Mouse (Mus musculus) lung, adult 2 months (tissue): ENCODE measurements around the gene Ggta1.

Source experiments
- CTCF ChIP-seq: fragments of 200-500 bp; IDR thresholded peaks from 2 replicates; pipeline ENCODE4 v1.5.1; 2011; ENCODE audit warnings: mild to moderate bottlenecking, low read length, control low read depth; ENCODE audit not compliant: insufficient read depth
- POLR2A ChIP-seq: fragments of 200-500 bp; IDR thresholded peaks from 2 replicates; pipeline ENCODE4 v1.6.1; 2011; ENCODE audit warnings: low read depth, mild to moderate bottlenecking, control low read depth, low read length, borderline replicate concordance; ENCODE audit errors: extremely low read depth

DNA sequence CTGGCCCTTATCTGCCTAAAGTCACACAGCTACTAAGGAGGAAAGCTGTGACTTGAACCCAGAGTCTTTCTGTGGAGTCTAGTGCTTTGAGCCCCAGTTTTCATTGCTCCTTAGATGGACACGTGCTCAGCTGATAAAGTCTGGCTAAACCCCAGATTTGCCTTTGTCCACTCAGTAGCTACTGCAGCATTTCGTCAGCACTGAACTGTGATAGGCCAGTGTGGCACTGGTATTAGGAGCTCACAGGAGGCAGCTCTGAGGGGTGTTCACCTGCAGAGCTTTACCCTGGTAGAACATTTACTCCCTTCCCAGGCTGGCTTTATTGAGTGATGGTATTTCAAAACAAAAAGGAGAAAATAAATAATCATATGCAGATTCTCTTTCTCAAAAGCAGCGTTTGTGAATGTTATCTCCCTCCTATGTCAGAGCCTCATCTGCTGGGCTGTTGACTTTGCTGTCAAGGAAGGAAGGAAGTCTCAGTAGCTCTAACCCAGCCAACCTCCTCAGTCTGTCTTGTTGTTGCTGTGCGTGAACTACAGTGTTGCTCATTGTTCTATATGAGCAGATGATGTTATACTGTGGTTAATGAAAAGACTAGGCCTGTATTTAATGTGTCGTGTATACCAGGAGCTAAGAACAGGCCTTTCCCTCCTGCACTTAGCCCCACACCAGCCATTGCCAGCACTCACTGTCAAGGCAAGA lies 54.5 kb downstream of the Ggta1 start:
- TF ChIP-seq POLR2A (no peak), CTCF (no peak)
